Mouse (Mus musculus): ENCODE measurements around the gene Cmya5. TPM values are rescaled to one million over a fixed set of nuclear protein-coding genes. Genes with fewer than 3 reads are reported as not detected.

Cmya5 gene
- polyA plus RNA-seq, 1 experiment from 2014 or later, result 0.13 TPM

DNA sequence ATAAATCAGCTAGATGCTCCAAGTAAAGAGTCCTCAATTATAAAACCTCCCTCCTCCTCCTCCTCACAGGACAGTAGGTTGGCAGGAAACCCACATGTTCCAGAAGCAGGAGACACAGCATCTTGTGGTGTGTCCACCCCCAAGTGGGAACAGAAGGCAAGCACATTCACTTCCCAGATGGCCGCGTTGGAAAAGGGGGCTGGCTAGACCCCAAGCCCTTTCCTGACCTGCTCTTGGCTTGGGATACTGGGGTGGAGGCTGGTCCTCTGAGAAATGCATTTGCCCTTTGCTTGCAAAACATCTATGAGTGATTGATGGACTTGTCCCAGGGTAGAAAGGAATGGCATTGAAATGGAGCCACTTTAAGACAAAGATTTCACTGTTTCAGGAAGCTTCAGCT lies 142.1 kb downstream of the Cmya5 start:
- Histone ChIP-seq H3K27me3 (ENCODE audit: control insufficient read depth, insufficient read depth, low read length) (no peaks in the 10 kb centered on the region), H3K27ac (ENCODE audit: low read depth, low read length) (no peak overlapping the region), H3K36me3 (ENCODE audit: control insufficient read depth, insufficient read depth, low read length) (no peaks in the 10 kb centered on the region), H3K9ac (ENCODE audit: low read length) (no peak overlapping the region), H3K9me3 (ENCODE audit: control insufficient read depth, low read length) (no peaks in the 10 kb centered on the region), H3K4me1 (ENCODE audit: control insufficient read depth, insufficient read depth, low read length) (no peaks in the 10 kb centered on the region), H3K4me2 (ENCODE audit: low read depth) (no peak overlapping the region), H3K4me3 (ENCODE audit: low read depth, low read length) (no peak overlapping the region)
- no peak for DNase-seq (ENCODE audit: low spot score)
- no peak for ATAC-seq (ENCODE audit: insufficient read depth, low FRiP score, low TSS enrichment)
- 55% methylated on average over 2 of the region's 2 CpGs for WGBS

DNA sequence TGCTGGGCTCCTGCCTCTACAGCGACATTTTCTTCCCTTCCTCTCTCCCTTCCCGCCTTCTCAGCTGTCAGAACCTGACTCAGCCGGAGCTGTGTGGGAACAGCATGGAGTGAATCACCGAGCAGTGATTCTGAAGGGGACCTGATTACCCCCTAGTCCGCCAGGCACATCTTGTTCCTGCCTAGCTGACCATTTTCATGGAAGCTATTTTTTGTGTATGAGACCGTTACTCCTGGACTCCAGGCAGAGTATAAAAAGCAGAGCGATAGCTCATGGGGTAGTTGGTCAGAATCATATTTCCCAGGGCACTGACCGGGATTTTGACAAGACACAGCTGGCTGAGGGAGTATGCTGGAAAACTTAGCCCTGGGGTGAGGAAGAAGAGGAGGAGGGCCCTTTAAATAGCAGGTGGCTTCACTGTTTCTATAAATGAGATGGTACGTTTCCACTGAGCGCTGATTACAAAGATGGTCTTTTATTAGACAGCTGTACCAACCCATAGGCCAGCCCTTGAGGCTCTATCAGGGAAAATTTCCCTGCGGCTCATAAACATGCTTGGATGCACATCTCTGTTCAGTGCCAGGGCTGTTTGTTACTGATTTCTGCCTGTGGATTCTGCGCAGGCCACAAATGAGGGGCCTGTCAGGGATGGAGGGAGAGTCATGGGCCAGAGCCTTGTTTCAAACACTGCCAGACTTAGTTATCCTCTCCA lies 143.7 kb downstream of the Cmya5 start:
- H3K27me3 ChIP-seq (ENCODE audit: control insufficient read depth, insufficient read depth, low read length), result no peaks in the 10 kb centered on the region
- no peak overlapping the region for H3K4me2 ChIP-seq (ENCODE audit: low read depth)
- 78% methylated on average over 12 of the region's 12 CpGs for WGBS
- DNase-seq (ENCODE audit: low spot score) (no peak), ATAC-seq (ENCODE audit: insufficient read depth, low FRiP score, low TSS enrichment) (no peak)
- H3K9ac ChIP-seq (ENCODE audit: low read length), result no peak overlapping the region
- H3K4me3 ChIP-seq (ENCODE audit: low read depth, low read length), result no peak overlapping the region
- no peaks in the 10 kb centered on the region for H3K36me3 ChIP-seq (ENCODE audit: control insufficient read depth, insufficient read depth, low read length)
- H3K27ac ChIP-seq (ENCODE audit: low read depth, low read length), result no peak overlapping the region
- no peaks in the 10 kb centered on the region for H3K9me3 ChIP-seq (ENCODE audit: control insufficient read depth, low read length)
- H3K4me1 ChIP-seq (ENCODE audit: control insufficient read depth, insufficient read depth, low read length), result no peaks in the 10 kb centered on the region

DNA sequence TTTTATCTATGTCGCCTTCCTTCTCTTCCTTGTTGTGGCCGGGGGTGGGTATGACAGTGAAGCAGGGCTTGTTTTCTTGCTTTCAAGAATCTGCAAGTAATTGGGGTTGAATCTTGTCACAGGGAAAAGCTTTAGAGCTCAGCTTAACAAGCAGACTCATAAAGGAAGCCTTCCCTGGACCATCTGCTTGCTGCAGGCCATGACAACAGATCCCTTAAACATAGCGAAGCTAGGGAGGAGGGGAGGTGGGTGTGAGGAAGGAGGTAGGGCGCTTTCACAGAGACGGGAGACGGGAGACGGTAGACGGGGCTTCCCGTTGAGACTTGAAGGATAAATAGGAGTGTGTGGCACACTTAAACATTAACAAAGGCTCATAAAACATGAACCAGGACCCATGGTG lies 144.7 kb downstream of the Cmya5 start:
- H3K27ac ChIP-seq (ENCODE audit: low read depth, low read length), result no peak overlapping the region
- DNase-seq (ENCODE audit: low spot score), result no peak
- 62% methylated on average over 9 of the region's 9 CpGs for WGBS
- no peaks in the 10 kb centered on the region for H3K9me3 ChIP-seq (ENCODE audit: control insufficient read depth, low read length)
- H3K9ac ChIP-seq (ENCODE audit: low read length), result no peak overlapping the region
- no peak overlapping the region for H3K4me3 ChIP-seq (ENCODE audit: low read depth, low read length)
- H3K4me2 ChIP-seq (ENCODE audit: low read depth), result no peak overlapping the region
- H3K27me3 ChIP-seq (ENCODE audit: control insufficient read depth, insufficient read depth, low read length), result no peaks in the 10 kb centered on the region
- H3K36me3 ChIP-seq (ENCODE audit: control insufficient read depth, insufficient read depth, low read length), result no peaks in the 10 kb centered on the region
- H3K4me1 ChIP-seq (ENCODE audit: control insufficient read depth, insufficient read depth, low read length), result no peaks in the 10 kb centered on the region
- ATAC-seq (ENCODE audit: insufficient read depth, low FRiP score, low TSS enrichment), result no peak

DNA sequence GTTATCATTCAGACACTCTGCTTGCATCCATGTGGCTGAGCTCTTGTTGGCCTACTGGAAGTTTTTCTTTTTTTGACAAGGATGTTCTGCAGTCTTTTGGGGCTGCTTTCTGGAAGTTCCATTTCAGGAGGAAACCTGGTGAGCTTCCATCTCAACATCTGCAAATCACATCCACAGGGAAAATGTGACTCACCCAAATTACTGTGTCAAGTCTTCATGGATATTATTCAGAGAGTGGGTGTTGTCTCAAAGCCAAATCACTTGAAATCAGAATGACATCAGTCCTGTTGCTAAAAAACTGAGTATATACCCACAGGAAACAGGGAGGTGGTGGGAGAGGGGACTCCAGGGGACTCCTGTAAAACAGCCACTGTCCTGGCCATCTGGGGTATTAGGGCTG lies 149.8 kb downstream of the Cmya5 start:
- Histone ChIP-seq H3K4me1 (ENCODE audit: control insufficient read depth, insufficient read depth, low read length) (no peaks in the 10 kb centered on the region), H3K36me3 (ENCODE audit: control insufficient read depth, insufficient read depth, low read length) (no peaks in the 10 kb centered on the region), H3K9me3 (ENCODE audit: control insufficient read depth, low read length) (no peaks in the 10 kb centered on the region), H3K4me3 (ENCODE audit: low read depth, low read length) (no peak overlapping the region), H3K27me3 (ENCODE audit: control insufficient read depth, insufficient read depth, low read length) (no peaks in the 10 kb centered on the region), H3K4me2 (ENCODE audit: low read depth) (no peak overlapping the region), H3K9ac (ENCODE audit: low read length) (no peak overlapping the region), H3K27ac (ENCODE audit: low read depth, low read length) (no peak overlapping the region)
- DNase-seq (ENCODE audit: low spot score), result no peak
- no peak for ATAC-seq (ENCODE audit: insufficient read depth, low FRiP score, low TSS enrichment)

DNA sequence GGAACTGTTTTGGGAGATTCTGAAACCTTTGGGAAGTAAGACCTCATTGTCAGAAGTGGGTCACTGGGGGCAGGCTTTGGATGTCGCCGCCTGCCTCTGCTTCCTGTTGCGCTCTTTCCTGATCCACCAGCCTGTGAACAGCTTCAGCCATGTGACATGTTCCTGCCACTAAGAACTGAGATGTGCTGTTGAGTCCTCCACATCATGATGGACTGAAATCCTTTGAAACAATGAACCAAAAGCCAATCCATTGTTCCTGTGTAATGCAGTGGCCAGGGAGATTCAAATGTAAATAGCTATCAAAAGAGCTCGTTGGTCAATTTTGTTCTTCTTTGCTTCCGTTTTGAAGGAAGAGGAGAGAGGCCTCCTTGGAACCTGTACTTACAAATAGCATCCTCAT lies 151.7 kb downstream of the Cmya5 start:
- no peaks in the 10 kb centered on the region for H3K36me3 ChIP-seq (ENCODE audit: control insufficient read depth, insufficient read depth, low read length)
- no peak overlapping the region for H3K4me3 ChIP-seq (ENCODE audit: low read depth, low read length)
- H3K4me1 ChIP-seq (ENCODE audit: control insufficient read depth, insufficient read depth, low read length), result no peaks in the 10 kb centered on the region
- WGBS, result 85% methylated on average over 5 of the region's 5 CpGs
- ATAC-seq (ENCODE audit: insufficient read depth, low FRiP score, low TSS enrichment), result no peak
- H3K27me3 ChIP-seq (ENCODE audit: control insufficient read depth, insufficient read depth, low read length), result no peaks in the 10 kb centered on the region
- no peak overlapping the region for H3K4me2 ChIP-seq (ENCODE audit: low read depth)
- no peaks in the 10 kb centered on the region for H3K9me3 ChIP-seq (ENCODE audit: control insufficient read depth, low read length)
- DNase-seq (ENCODE audit: low spot score), result no peak
- H3K27ac ChIP-seq (ENCODE audit: low read depth, low read length), result no peak overlapping the region
- no peak overlapping the region for H3K9ac ChIP-seq (ENCODE audit: low read length)

Other genes with a start within 250 kb of the Cmya5 start
- gene Tent2, start 47.7 kb upstream of the Cmya5 start, polyA plus RNA-seq (2014; fragmentation: Nextera tagmentation; extraction: Ambion mirVana), result 79.9 and 81.6 TPM in 2 replicates
- 14.0 and 16.4 TPM in 2 replicates for gene Homer1, start 154.9 kb upstream of the Cmya5 start, polyA plus RNA-seq (2014; fragmentation: Nextera tagmentation; extraction: Ambion mirVana)

Measured in neural tube, embryonic 11.5 days (tissue).